Mouse (Mus musculus): ENCODE data around the gene Jarid2.

- TF ChIP-seq POLR2A (IDR thresholded peaks at IDR 0.05; ENCODE audit: control insufficient read depth, low read depth, low read length) (no peak), CTCF (IDR thresholded peaks at IDR 0.05; ENCODE audit: control insufficient read depth, insufficient read depth, insufficient replicate concordance, low read depth, low read length) (no peak)
Measured at GRCm38 (mm10) chr13:44711062-44711461, 18.2 kb upstream of the Jarid2 start.

Data from testis, adult 2 months (tissue).